Mouse (Mus musculus) brain, embryonic 14.5 days (tissue): ENCODE measurements around the gene Itga11. TPM values are rescaled to one million over a fixed set of nuclear protein-coding genes. Genes with fewer than 3 reads are reported as not detected.
"Not testable (repeated sequence)": the region's sequence is repeated elsewhere in the genome, so short reads cannot be mapped to it uniquely, and the experiment has no call there.

Experiments
- DNase-seq: peaks from one replicate; pipeline ENCODE4 v3.0.0-alpha.2; 2011; ENCODE audit warnings: low read depth
- CTCF ChIP-seq: fragments of 200-500 bp; IDR thresholded peaks from 2 replicates; pipeline ENCODE4 v1.5.1; 2012; ENCODE audit warnings: inconsistent platforms, mild to moderate bottlenecking, moderate library complexity, borderline replicate concordance; ENCODE audit not compliant: insufficient read depth, insufficient read length; ENCODE audit errors: extremely low read depth
- POLR2A ChIP-seq: fragments of 200-500 bp; IDR thresholded peaks from 2 replicates; pipeline ENCODE4 v1.6.1; 2012; ENCODE audit warnings: mild to moderate bottlenecking, inconsistent platforms, borderline replicate concordance; ENCODE audit not compliant: poor library complexity, insufficient read depth, insufficient read length, severe bottlenecking; ENCODE audit errors: extremely low read depth
- polyA plus RNA-seq: library from polyadenylated mRNA; depleted of rRNA; stranded (reverse); fragments of >200 nt; gene quantifications from 2 replicates; pipeline ENCODE4 v1.2.3, GENCODE M21; 2012

The Itga11 gene
- polyA plus RNA-seq, 1 experiment: 4.2 TPM

- no peak for TF ChIP-seq POLR2A
- TF ChIP-seq CTCF: no peak
- DNase-seq: no peak
These were observed 18.6 kb upstream of the Itga11 start for GRCm38 (mm10) chr9:62659026-62659425.

GRCm38 (mm10) chr9:62660971-62661370 is 16.7 kb upstream of the Itga11 start:
- not testable (repeated sequence) for DNase-seq

GRCm38 (mm10) chr9:62663443-62663842 is 14.2 kb upstream of the Itga11 start:
- peak; percentile 48 for DNase-seq
- TF ChIP-seq POLR2A (no peak), CTCF (no peak)

- TF ChIP-seq CTCF (no peak), POLR2A (no peak)
- peak; percentile 35 for DNase-seq
These were observed 13.4 kb upstream of the Itga11 start for GRCm38 (mm10) chr9:62664115-62664725.

- no peak for DNase-seq
- no peak for TF ChIP-seq POLR2A
- TF ChIP-seq CTCF: no peak
These were observed 11.7 kb upstream of the Itga11 start for GRCm38 (mm10) chr9:62665892-62666291.

- no peak for DNase-seq
- TF ChIP-seq POLR2A (no peak), CTCF (no peak)
These were observed 9.1 kb upstream of the Itga11 start for GRCm38 (mm10) chr9:62668503-62668902.

GRCm38 (mm10) chr9:62673241-62673640 is 4.4 kb upstream of the Itga11 start:
- TF ChIP-seq POLR2A: no peak
- TF ChIP-seq CTCF: no peak
- DNase-seq: no peak

GRCm38 (mm10) chr9:62675172-62675571 is 2.5 kb upstream of the Itga11 start:
- no peak for DNase-seq
- TF ChIP-seq CTCF (no peak), POLR2A (no peak)

- peak; percentile 22 for DNase-seq
- TF ChIP-seq POLR2A (no peak), CTCF (no peak)
These were observed 1.0 kb downstream of the Itga11 start for GRCm38 (mm10) chr9:62678550-62679155.

GRCm38 (mm10) chr9:62679398-62679797 is 1.8 kb downstream of the Itga11 start:
- TF ChIP-seq POLR2A (no peak), CTCF (no peak)
- DNase-seq: no peak

- TF ChIP-seq CTCF (no peak), POLR2A (no peak)
- no peak for DNase-seq
These were observed 6.7 kb downstream of the Itga11 start for GRCm38 (mm10) chr9:62684311-62684710.

- no peak for DNase-seq
- TF ChIP-seq CTCF: no peak
- TF ChIP-seq POLR2A: no peak
These were observed 12.1 kb downstream of the Itga11 start for GRCm38 (mm10) chr9:62689748-62690147.

GRCm38 (mm10) chr9:62694054-62694453 is 16.4 kb downstream of the Itga11 start:
- DNase-seq: no peak
- TF ChIP-seq POLR2A: no peak
- no peak for TF ChIP-seq CTCF

GRCm38 (mm10) chr9:62695210-62695609 is 17.6 kb downstream of the Itga11 start:
- no peak for TF ChIP-seq POLR2A
- TF ChIP-seq CTCF: no peak
- no peak for DNase-seq
